In the genomic region with DNA sequence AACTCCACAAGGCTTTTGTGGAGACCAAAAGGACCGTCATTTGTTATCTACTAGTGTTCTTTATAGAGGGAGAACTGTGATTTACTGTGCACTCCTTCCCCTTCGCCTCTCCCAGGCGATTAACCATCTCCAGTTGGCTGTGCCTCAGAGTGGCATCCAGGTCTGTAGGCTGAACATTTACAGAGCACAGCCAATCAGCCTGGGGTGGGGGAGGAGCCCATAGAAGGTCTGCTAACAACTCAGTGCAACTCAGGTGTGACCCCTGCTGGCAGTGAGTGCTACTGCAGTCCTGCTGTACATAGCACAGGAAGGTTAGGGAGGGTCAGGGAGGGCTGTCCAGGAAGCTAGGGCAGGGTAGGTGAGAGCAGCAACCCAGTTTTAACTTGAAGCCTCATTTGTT, we compare ENCODE assay signal across 8 mouse cellular contexts.
DNase-seq lines count a peak whose midpoint lies in the region; ATAC-seq lines count a peak whose summit lies in the region.

No protein-coding gene starts in this region.

- peak; percentile 92 for ATAC-seq in hindbrain, embryonic 14.5 days (ENCODE audit: low FRiP score)

- 0 out of 2 replicates have a peak overlapping the region, but pooled peaks have one; percentile 2 for H3K4me2 ChIP-seq in hindbrain, embryonic 14.5 days (replicated peaks)

- no peak overlapping the region for H3K9ac ChIP-seq in hindbrain, embryonic 14.5 days

- H3K27ac ChIP-seq in hindbrain, embryonic 14.5 days: peak overlapping the region; percentile 16; the same call in 1 of the 2 replicates

- H3K27me3 ChIP-seq in hindbrain, embryonic 14.5 days (ENCODE audit: control insufficient read depth, insufficient read depth, low read length): no peaks in the 10 kb centered on the region

- DNase-seq in NIH3T3 (ENCODE audit: low read depth): peak; percentile 96
- DNase-seq in cerebellum, postnatal 14 days: peak; percentile 97 to 99
- DNase-seq in frontal cortex, postnatal 25 days (ENCODE audit: low spot score in 2 of 2): peak; percentile 91 to 93
- peak; percentile 90 for DNase-seq in hindbrain, embryonic 14.5 days (ENCODE audit: low spot score)
- peak; percentile 87 to 88 for DNase-seq in layer of hippocampus, postnatal 36 days
- DNase-seq in lung, postnatal 36 days: peak; percentile 99
- peak; percentile 96 for DNase-seq in retina, postnatal 1 day
- peak; percentile 84 to 86 for DNase-seq in urinary bladder, adult 18-20 months (ENCODE audit: low spot score in 2 of 2)

- H3K9me3 ChIP-seq in hindbrain, embryonic 14.5 days (ENCODE audit: control insufficient read depth, low read length): no peaks in the 10 kb centered on the region

- peaks cover 17% of the 10 kb centered on the region for H3K4me1 ChIP-seq in hindbrain, embryonic 14.5 days (replicated peaks; ENCODE audit: control insufficient read depth, insufficient read depth, low read length)

- H3K4me3 ChIP-seq in hindbrain, embryonic 14.5 days (replicated peaks; ENCODE audit: low read length): no peak overlapping the region

- H3K36me3 ChIP-seq in hindbrain, embryonic 14.5 days (replicated peaks; ENCODE audit: control insufficient read depth, insufficient read depth): no peaks in the 10 kb centered on the region

- 3% methylated on average over 3 of the region's 3 CpGs for WGBS in hindbrain, embryonic 14.5 days
